Mouse (Mus musculus) liver, embryonic 13.5 days (tissue): Measurements from ENCODE around the gene Polr3b. TPM values are rescaled to one million over a fixed set of nuclear protein-coding genes. Genes with fewer than 3 reads are reported as not detected.
A peak's percentile ranks its signal among the peaks of the same experiment; 100 is the strongest.

Experiments used
- ATAC-seq: fragments of 200-750 bp; cut with Nextera tagmentation; 2 replicates; pipeline ENCODE4 v1.8.0; 2017; ENCODE audit warnings: low read depth, mild to moderate bottlenecking, moderate number of reproducible peaks, moderate library complexity
- DNase-seq: peaks from one replicate; pipeline ENCODE4 v3.0.0; 2022
- H3K27ac ChIP-seq: fragments of 300-500 bp; sonication (generic); 2 replicates; pipeline ENCODE4 v1.5.1; 2015; ENCODE audit warnings: moderate library complexity, mild to moderate bottlenecking, inconsistent platforms
- H3K27me3 ChIP-seq: fragments of 300-500 bp; sonication (generic); 2 replicates; pipeline ENCODE4 v1.6.1; 2015; ENCODE audit warnings: mild to moderate bottlenecking, inconsistent platforms
- H3K36me3 ChIP-seq: fragments of 300-500 bp; sonication (generic); 2 replicates; pipeline ENCODE4 v1.6.1; 2015; ENCODE audit warnings: mild to moderate bottlenecking, inconsistent platforms
- H3K4me1 ChIP-seq: fragments of 300-500 bp; sonication (generic); replicated peaks from 2 replicates; pipeline ENCODE4 v1.6.1; 2015; ENCODE audit warnings: inconsistent platforms
- H3K4me2 ChIP-seq: fragments of 300-500 bp; sonication (generic); 2 replicates; pipeline ENCODE4 v1.6.1; 2015; ENCODE audit warnings: inconsistent platforms, mild to moderate bottlenecking, moderate library complexity
- H3K4me3 ChIP-seq: fragments of 300-500 bp; sonication (generic); replicated peaks from 2 replicates; pipeline ENCODE4 v1.5.1; 2015; ENCODE audit warnings: mild to moderate bottlenecking, inconsistent platforms
- H3K9ac ChIP-seq: fragments of 300-500 bp; sonication (generic); 2 replicates; pipeline ENCODE4 v1.6.1; 2015; ENCODE audit warnings: mild to moderate bottlenecking, inconsistent platforms
- H3K9me3 ChIP-seq: fragments of 300-500 bp; sonication (generic); replicated peaks from 2 replicates; pipeline ENCODE4 v1.6.1; 2016; ENCODE audit warnings: inconsistent platforms
- WGBS: fragments of 180-500 bp; shearing (Covaris S2); methylation state at CpG from one replicate; pipeline ENCODE4 v1.1.7; 2015; ENCODE audit not compliant: insufficient replicate concordance; 5-methylcytosine and 5-hydroxymethylcytosine counted together
- polyA plus RNA-seq: library from polyadenylated mRNA; unstranded; fragments of >200 nt; fragmentation: Nextera tagmentation; extraction: Ambion mirVana; gene quantifications from 2 replicates; pipeline ENCODE4 v1.2.1, GENCODE M21; 2015

Gene Polr3b
- polyA plus RNA-seq: 5.7 and 8.4 TPM in 2 replicates

- H3K27ac ChIP-seq: peak within 1 kb of the TSS; percentile 93
- no peaks in the 10 kb centered on the region for H3K27me3 ChIP-seq
These were observed at the start of gene Polr3b for GRCm38 (mm10) chr10:84621826-84622790. Gene Polr3b (plus strand): TSS chr10:84622292.

GRCm38 (mm10) chr10:84573671-84574420, 48.2 kb upstream of the Polr3b start:
- H3K4me3 ChIP-seq: no peak overlapping the region
- no peaks in the 10 kb centered on the region for H3K36me3 ChIP-seq
- peak overlapping the region; percentile 85; the same call in 1 of the 2 replicates for H3K9ac ChIP-seq
- ATAC-seq: no peak
- no peaks in the 10 kb centered on the region for H3K9me3 ChIP-seq
- H3K27me3 ChIP-seq: peaks cover 8% of the 10 kb centered on the region; the same call in 1 of the 2 replicates
- H3K4me1 ChIP-seq: peaks cover 52% of the 10 kb centered on the region
- WGBS: 37% methylated on average over 5 of the region's 5 CpGs
- no peak for DNase-seq
- peak overlapping the region; percentile 96 for H3K27ac ChIP-seq
- H3K4me2 ChIP-seq: no peak overlapping the region

More at GRCm38 (mm10) chr10:84621826-84622790, at the start of gene Polr3b:
- no peaks in the 10 kb centered on the region for H3K9me3 ChIP-seq
- peaks cover 21% of the 10 kb centered on the region for H3K4me1 ChIP-seq
- H3K9ac ChIP-seq: peak within 1 kb of the TSS; percentile 74
- H3K36me3 ChIP-seq: no peaks in the 10 kb centered on the region
- H3K4me2 ChIP-seq: peak within 1 kb of the TSS; percentile 77
- ATAC-seq (peak; percentile 97), DNase-seq (peak; percentile 92)
- WGBS: 6% methylated on average over 53 of the region's 53 CpGs
- H3K4me3 ChIP-seq: peak within 1 kb of the TSS; percentile 68

GRCm38 (mm10) chr10:84576029-84576394, 46.1 kb upstream of the Polr3b start:
- H3K9me3 ChIP-seq: no peaks in the 10 kb centered on the region
- H3K27ac ChIP-seq: peak overlapping the region; percentile 96
- H3K36me3 ChIP-seq: no peaks in the 10 kb centered on the region
- peak overlapping the region; percentile 89 for H3K4me3 ChIP-seq
- no peaks in the 10 kb centered on the region for H3K27me3 ChIP-seq
- peak; percentile 91 for DNase-seq
- WGBS: under 1% methylated on average over 14 of the region's 14 CpGs
- H3K4me1 ChIP-seq: peaks cover 64% of the 10 kb centered on the region
- peak overlapping the region; percentile 95 for H3K4me2 ChIP-seq
- peak; percentile 92 for ATAC-seq
- H3K9ac ChIP-seq: peak overlapping the region; percentile 85

- Histone ChIP-seq H3K4me2 (peak within 1 kb of the TSS; percentile 95), H3K4me1 (peaks cover 66% of the 10 kb centered on the region), H3K9me3 (no peaks in the 10 kb centered on the region), H3K36me3 (no peaks in the 10 kb centered on the region), H3K4me3 (peak within 1 kb of the TSS; percentile 89), H3K9ac (peak within 1 kb of the TSS; percentile 85), H3K27ac (peak within 1 kb of the TSS; percentile 96), H3K27me3 (no peaks in the 10 kb centered on the region)
- under 1% methylated on average over 46 of the region's 46 CpGs for WGBS
- DNase-seq (peak; percentile 89), ATAC-seq (peak; percentile 94)
These were observed 45.6 kb upstream of the Polr3b start, which contains the start of gene Tcp11l2 for GRCm38 (mm10) chr10:84576395-84577070. Gene Tcp11l2 (plus strand): TSS chr10:84576626.

- H3K4me3 ChIP-seq: peak overlapping the region; percentile 89
- ATAC-seq (no peak), DNase-seq (peak; percentile 52)
- no peaks in the 10 kb centered on the region for H3K36me3 ChIP-seq
- no peaks in the 10 kb centered on the region for H3K9me3 ChIP-seq
- H3K27me3 ChIP-seq: no peaks in the 10 kb centered on the region
- WGBS: 2% methylated on average over 38 of the region's 38 CpGs
- peak overlapping the region; percentile 85 for H3K9ac ChIP-seq
- H3K27ac ChIP-seq: peak overlapping the region; percentile 96
- H3K4me2 ChIP-seq: peak overlapping the region; percentile 95
- peaks cover 65% of the 10 kb centered on the region for H3K4me1 ChIP-seq
These were observed 44.9 kb upstream of the Polr3b start for GRCm38 (mm10) chr10:84577071-84577727.

GRCm38 (mm10) chr10:84578738-84579137, 43.4 kb upstream of the Polr3b start:
- peak overlapping the region; percentile 95 for H3K4me2 ChIP-seq
- no peak overlapping the region for H3K27ac ChIP-seq
- H3K36me3 ChIP-seq: no peaks in the 10 kb centered on the region
- H3K4me3 ChIP-seq: peak overlapping the region; percentile 89
- no peak for DNase-seq
- 72% methylated on average over 10 of the region's 10 CpGs for WGBS
- ATAC-seq: no peak
- H3K27me3 ChIP-seq: no peaks in the 10 kb centered on the region
- peak overlapping the region; percentile 85 for H3K9ac ChIP-seq
- peaks cover 56% of the 10 kb centered on the region for H3K4me1 ChIP-seq
- no peaks in the 10 kb centered on the region for H3K9me3 ChIP-seq

- no peaks in the 10 kb centered on the region for H3K27me3 ChIP-seq
- H3K9ac ChIP-seq: peak overlapping the region; percentile 85; the same call in 1 of the 2 replicates
- WGBS: 12% methylated on average over 2 of the region's 2 CpGs
- no peaks in the 10 kb centered on the region for H3K9me3 ChIP-seq
- no peak overlapping the region for H3K27ac ChIP-seq
- no peaks in the 10 kb centered on the region for H3K36me3 ChIP-seq
- DNase-seq: no peak
- ATAC-seq: no peak
- H3K4me1 ChIP-seq: peaks cover 51% of the 10 kb centered on the region
- peak overlapping the region; percentile 95 for H3K4me2 ChIP-seq
- H3K4me3 ChIP-seq: peak overlapping the region; percentile 89; the same call in 1 of the 2 replicates
These were observed 42.6 kb upstream of the Polr3b start for GRCm38 (mm10) chr10:84579527-84579926.

GRCm38 (mm10) chr10:84581191-84581590, 40.9 kb upstream of the Polr3b start:
- H3K4me1 ChIP-seq: peaks cover 39% of the 10 kb centered on the region
- no peak for DNase-seq
- H3K27me3 ChIP-seq: no peaks in the 10 kb centered on the region
- no peak overlapping the region for H3K9ac ChIP-seq
- 48% methylated on average over 8 of the region's 8 CpGs for WGBS
- no peaks in the 10 kb centered on the region for H3K36me3 ChIP-seq
- H3K27ac ChIP-seq: no peak overlapping the region
- H3K4me3 ChIP-seq: no peak overlapping the region
- no peaks in the 10 kb centered on the region for H3K9me3 ChIP-seq
- ATAC-seq: no peak
- H3K4me2 ChIP-seq: no peak overlapping the region

- Histone ChIP-seq H3K4me3 (no peak overlapping the region), H3K4me2 (no peak overlapping the region), H3K9ac (no peak overlapping the region), H3K27me3 (no peaks in the 10 kb centered on the region), H3K27ac (no peak overlapping the region), H3K9me3 (no peaks in the 10 kb centered on the region), H3K4me1 (peaks cover 34% of the 10 kb centered on the region), H3K36me3 (no peaks in the 10 kb centered on the region)
- ATAC-seq: no peak
- 73% methylated on average over 7 of the region's 7 CpGs for WGBS
- DNase-seq: no peak
These were observed 39.9 kb upstream of the Polr3b start for GRCm38 (mm10) chr10:84582236-84582635.

- Histone ChIP-seq H3K4me2 (no peak overlapping the region), H3K27me3 (no peaks in the 10 kb centered on the region), H3K27ac (no peak overlapping the region), H3K9me3 (no peaks in the 10 kb centered on the region), H3K4me3 (no peak overlapping the region), H3K36me3 (0 out of 2 replicates have a peak, but pooled peaks cover 4% of the 10 kb centered on the region), H3K4me1 (peaks cover 10% of the 10 kb centered on the region), H3K9ac (no peak overlapping the region)
- no peak for ATAC-seq
- no peak for DNase-seq
- WGBS: 42% methylated on average over 11 of the region's 11 CpGs
These were observed 37.4 kb upstream of the Polr3b start for GRCm38 (mm10) chr10:84584451-84585293.
